ENCODE assay signal across 30 mouse cellular contexts in the genomic region with DNA sequence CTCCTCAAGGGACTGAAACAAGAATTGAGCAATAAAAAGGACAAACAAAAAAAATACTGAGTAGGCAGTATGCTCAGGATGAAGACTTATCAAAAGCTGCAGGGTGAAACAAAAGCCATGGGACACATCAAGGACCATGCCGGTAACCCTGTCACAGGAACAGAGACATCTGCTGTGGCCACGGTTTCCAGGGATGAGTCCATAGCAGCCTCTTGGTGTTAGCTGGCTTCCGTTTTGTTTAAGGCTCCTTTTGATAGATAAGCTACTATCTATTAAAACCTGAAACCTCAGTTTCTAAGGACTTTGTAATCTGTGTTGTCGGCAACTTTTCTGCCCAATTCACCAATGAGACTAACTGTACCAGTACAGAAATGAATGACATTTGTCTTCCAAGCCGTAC. TPM values are rescaled to one million over a fixed set of nuclear protein-coding genes. Genes with fewer than 3 reads are reported as not detected.
A peak's percentile ranks its signal among the peaks of the same experiment; 100 is the strongest.
DNase-seq lines count a peak whose midpoint lies in the region; ATAC-seq and TF ChIP-seq lines count a peak whose summit lies in the region.
"Had no signal": no experiment of that assay in that cellular context is flagged by ENCODE, and none has a peak within 500 bp of the region (broad histone marks: within the 10 kb centered on the region; RNA-seq: fewer than 3 reads in every experiment).

No protein-coding gene starts in this region.

- H3K27ac ChIP-seq in intestine, embryonic 16.5 days (ENCODE audit: low read length), result no peak overlapping the region
- H3K27ac ChIP-seq in small intestine, adult 2 months (ENCODE audit: insufficient read depth, low read depth, low read length), result 0 out of 2 replicates have a peak overlapping the region, but pooled peaks have one; percentile 27
- H3K27ac ChIP-seq: forebrain, embryonic 10.5 days; forebrain, embryonic 13.5 days; heart, embryonic 15.5 days; hindbrain, embryonic 14.5 days; hindbrain, postnatal 0 days had no signal

- peaks cover 70% of the 10 kb centered on the region for H3K36me3 ChIP-seq in G1E (replicated peaks)
- peaks cover 22% of the 10 kb centered on the region; the same call in 1 of the 2 replicates for H3K36me3 ChIP-seq in intestine, embryonic 16.5 days (ENCODE audit: control insufficient read depth, insufficient read depth, low read length)
- peaks cover 80% of the 10 kb centered on the region for H3K36me3 ChIP-seq in small intestine, adult 2 months (ENCODE audit: control insufficient read depth, insufficient read depth, low read length)

- intact Hi-C loops in left cerebral cortex, postnatal 4 days (cut with DNase I), result no loop called here

- no peak overlapping the region for H3K9ac ChIP-seq in intestine, embryonic 16.5 days (ENCODE audit: low read depth, low read length)
- H3K9ac ChIP-seq: forebrain, embryonic 13.5 days; heart, embryonic 12.5 days; heart, embryonic 15.5 days; hindbrain, embryonic 14.5 days had no signal

- peaks cover 25% of the 10 kb centered on the region for H3K4me1 ChIP-seq in G1E (ENCODE audit: insufficient read depth, low read depth, low read length)
- H3K4me1 ChIP-seq in intestine, embryonic 16.5 days (ENCODE audit: control insufficient read depth, insufficient read depth, low read length), result no peaks in the 10 kb centered on the region
- peaks cover 6% of the 10 kb centered on the region for H3K4me1 ChIP-seq in small intestine, adult 2 months (ENCODE audit: control insufficient read depth, insufficient read depth, insufficient read length, low read length)
- H3K4me1 ChIP-seq: heart, embryonic 15.5 days had no signal

- no peak for TF ChIP-seq POLR2A in small intestine, adult 2 months (IDR thresholded peaks at IDR 0.05; ENCODE audit: low read depth, low read length)

- no peaks in the 10 kb centered on the region for H3K9me3 ChIP-seq in G1E (replicated peaks)
- H3K9me3 ChIP-seq in intestine, embryonic 16.5 days (ENCODE audit: control insufficient read depth, low read length), result no peaks in the 10 kb centered on the region
- H3K9me3 ChIP-seq: forebrain, embryonic 10.5 days; forebrain, embryonic 13.5 days; heart, embryonic 12.5 days; heart, embryonic 15.5 days had no signal

- 69% methylated on average over 5 of the region's 5 CpGs for WGBS in intestine, embryonic 16.5 days
- 50% methylated on average over 5 of the region's 5 CpGs for WGBS in small intestine, adult 2 months

- H3K4me3 ChIP-seq in G1E (ENCODE audit: low read depth, low read length), result no peak overlapping the region
- H3K4me3 ChIP-seq in intestine, embryonic 16.5 days (ENCODE audit: low read length), result no peak overlapping the region
- no peak overlapping the region for H3K4me3 ChIP-seq in small intestine, adult 2 months (ENCODE audit: low read depth, low read length)
- H3K4me3 ChIP-seq: forebrain, embryonic 10.5 days; forebrain, embryonic 13.5 days; heart, embryonic 12.5 days; heart, embryonic 15.5 days had no signal

- peak; percentile 90 for DNase-seq in 416B (ENCODE audit: low read depth)
- peak; percentile 21 for DNase-seq in G1E (ENCODE audit: low spot score)
- DNase-seq in left cerebral cortex, postnatal 4 days, result no peak
- DNase-seq in lung, postnatal 25 days (ENCODE audit: low spot score), result no peak
- DNase-seq: adrenal gland, postnatal 10 days; adrenal gland, postnatal 36 days; cerebellum, adult 18-20 months; cerebellum, adult 9-10 months; cerebellum, postnatal 14 days; gastrocnemius, postnatal 14 days; heart, adult 18-20 months; heart, postnatal 14 days; heart, postnatal 4 days had no signal

- peak; percentile 67 for ATAC-seq in G1E (ENCODE audit: extremely low read depth, insufficient number of reproducible peaks, low FRiP score, poor library complexity, severe bottlenecking)
- peak; percentile 41; the same call in 1 of the 2 replicates for ATAC-seq in intestine, embryonic 16.5 days
- ATAC-seq: forebrain, embryonic 13.5 days; forebrain, embryonic 16.5 days; hindbrain, postnatal 0 days; inflammation-experienced regulatory T-cells, adult 6 months; Patski had no signal

- no peaks in the 10 kb centered on the region for H3K27me3 ChIP-seq in G1E (ENCODE audit: insufficient read depth, low read length)
- H3K27me3 ChIP-seq in intestine, embryonic 16.5 days (replicated peaks; ENCODE audit: control insufficient read depth, insufficient read depth, low read length), result no peaks in the 10 kb centered on the region
- H3K27me3 ChIP-seq in small intestine, adult 2 months (ENCODE audit: control insufficient read depth, insufficient read depth, low read length), result no peaks in the 10 kb centered on the region
- H3K27me3 ChIP-seq: forebrain, embryonic 13.5 days; heart, embryonic 12.5 days; heart, embryonic 15.5 days; Patski had no signal

- no peak for TF ChIP-seq CTCF in G1E (IDR thresholded peaks at IDR 0.05; ENCODE audit: low read depth, low read length)
- TF ChIP-seq CTCF in small intestine, adult 2 months (IDR thresholded peaks at IDR 0.05; ENCODE audit: extremely low read depth, insufficient read length, insufficient replicate concordance, low read depth, low read length), result no peak

- no peak overlapping the region for H3K4me2 ChIP-seq in intestine, embryonic 16.5 days (ENCODE audit: low read depth, low read length)
- H3K4me2 ChIP-seq: forebrain, embryonic 13.5 days; heart, embryonic 12.5 days; heart, embryonic 15.5 days; hindbrain, embryonic 14.5 days had no signal

RNA-seq across cellular contexts. Expression of a gene that starts 16.4 kb away (rescaled TPM):
- total RNA-seq in G1E (2014; fragmentation: Nextera tagmentation) (24.2 and 29.9 TPM in 2 replicates), G1E (2017) (102 and 111 TPM in 2 replicates)
- polyA plus RNA-seq in G1E (2012), result 1.2 and 1.9 TPM in 2 replicates
- polyA plus RNA-seq in intestine, embryonic 16.5 days (2015; fragmentation: Nextera tagmentation; extraction: Ambion mirVana), result 302 and 321 TPM in 2 replicates
- polyA plus RNA-seq in small intestine, adult 2 months (2012; rRNA removed), result 27.7 and 35.1 TPM in 2 replicates
- 100 to 1,000 TPM; 322 to 358 TPM for total RNA-seq in left cerebral cortex, postnatal 4 days (2021)

RNA-seq across cellular contexts. Expression of a gene that starts 16.5 kb away (rescaled TPM):
- total RNA-seq in G1E (2014; fragmentation: Nextera tagmentation) (81.1 and 84.0 TPM in 2 replicates), G1E (2017) (81.3 and 95.4 TPM in 2 replicates)
- 54.1 and 56.3 TPM in 2 replicates for polyA plus RNA-seq in G1E (2012)
- 6.2 and 8.8 TPM in 2 replicates for polyA plus RNA-seq in intestine, embryonic 16.5 days (2015; fragmentation: Nextera tagmentation; extraction: Ambion mirVana)
- polyA plus RNA-seq in small intestine, adult 2 months (2012; rRNA removed), result 1.4 and 1.8 TPM in 2 replicates
- 10 to 100 TPM; 42.7 to 45.2 TPM for total RNA-seq in left cerebral cortex, postnatal 4 days (2021)

RNA-seq across cellular contexts. Expression of a gene that starts 46.9 kb away (rescaled TPM):
- total RNA-seq in G1E (2014; fragmentation: Nextera tagmentation) (1.1 TPM in 1 of 2 replicates, not detected in the other), G1E (2017) (0.05 and 0.06 TPM in 2 replicates)
- 0.07 TPM in 1 of 2 replicates, not detected in the other for polyA plus RNA-seq in G1E (2012)
- 0.34 TPM in 1 of 2 replicates, not detected in the other for polyA plus RNA-seq in intestine, embryonic 16.5 days (2015; fragmentation: Nextera tagmentation; extraction: Ambion mirVana)
- polyA plus RNA-seq in small intestine, adult 2 months (2012; rRNA removed), result 0.04 TPM in 1 of 2 replicates, not detected in the other
- 1 to 10 TPM; 5.6 to 9.1 TPM for total RNA-seq in left cerebral cortex, postnatal 4 days (2021)
- total RNA-seq: adrenal gland, postnatal 36 days; gastrocnemius, adult 18-20 months; gastrocnemius, postnatal 14 days; gastrocnemius, postnatal 4 days; heart, adult 18-20 months; heart, postnatal 14 days; heart, postnatal 4 days had no signal
- polyA plus RNA-seq: hindbrain, embryonic 11.5 days; inflammation-experienced regulatory T-cells, adult 6 months had no signal

RNA-seq across cellular contexts. Expression of a gene that starts 50.6 kb away (rescaled TPM):
- total RNA-seq in G1E (2014; fragmentation: Nextera tagmentation) (not detected in 2 replicates), G1E (2017) (not detected in 2 replicates)
- polyA plus RNA-seq in G1E (2012), result not detected in 2 replicates
- polyA plus RNA-seq in intestine, embryonic 16.5 days (2015; fragmentation: Nextera tagmentation; extraction: Ambion mirVana), result not detected in 2 replicates
- polyA plus RNA-seq in small intestine, adult 2 months (2012; rRNA removed), result not detected in 2 replicates
- total RNA-seq in left cerebral cortex, postnatal 4 days (2021), result under 1 TPM in 1 of 2 experiments, not detected in 1; 0.52 TPM
- total RNA-seq: adrenal gland, adult 18-20 months; adrenal gland, postnatal 10 days; adrenal gland, postnatal 36 days; gastrocnemius, adult 18-20 months; gastrocnemius, postnatal 14 days; gastrocnemius, postnatal 4 days; heart, adult 18-20 months; heart, postnatal 14 days; heart, postnatal 4 days had no signal
- polyA plus RNA-seq: embryonic facial prominence, embryonic 11.5 days; embryonic facial prominence, embryonic 14.5 days; forebrain, embryonic 10.5 days; forebrain, embryonic 13.5 days; forebrain, embryonic 16.5 days; heart, embryonic 12.5 days; heart, embryonic 15.5 days; hindbrain, embryonic 11.5 days; inflammation-experienced regulatory T-cells, adult 6 months; Patski had no signal

Comparison
In these comparisons a context has a peak if more than half of its experiments do, and no peak if none do; other contexts are left out.
1. DNase-seq: peak in 416B (single experiment) and G1E (single experiment); none in left cerebral cortex, postnatal 4 days (single experiment) and lung, postnatal 25 days (single experiment).